Mouse (Mus musculus): Measurements from ENCODE around the gene Rab3d.

The Rab3d gene

GRCm38 (mm10) chr9:21938234-21938855 is 20.4 kb upstream of the Rab3d start:
- no peak for DNase-seq (ENCODE audit: low read depth)

GRCm38 (mm10) chr9:21937711-21938175 is 19.8 kb upstream of the Rab3d start:
- DNase-seq (ENCODE audit: low read depth) = no peak

- DNase-seq (ENCODE audit: low read depth) = peak; percentile 93
Measured at GRCm38 (mm10) chr9:21936692-21937570, 18.9 kb upstream of the Rab3d start, which contains the start of gene Plppr2. TSS of gene Plppr2 (plus strand) at chr9:21937033.

- no peak for DNase-seq (ENCODE audit: low read depth)
Measured at GRCm38 (mm10) chr9:21935466-21936131, 17.6 kb upstream of the Rab3d start.

- no peak for DNase-seq (ENCODE audit: low read depth)
Measured at GRCm38 (mm10) chr9:21934021-21934420, 16.0 kb upstream of the Rab3d start.

GRCm38 (mm10) chr9:21932445-21933137 is 14.6 kb upstream of the Rab3d start:
- DNase-seq (ENCODE audit: low read depth) = no peak

- DNase-seq (ENCODE audit: low read depth) = no peak
Measured at GRCm38 (mm10) chr9:21932006-21932405, 14.0 kb upstream of the Rab3d start.

GRCm38 (mm10) chr9:21929208-21929607 is 11.2 kb upstream of the Rab3d start:
- DNase-seq (ENCODE audit: low read depth) = no peak

GRCm38 (mm10) chr9:21927208-21927753 is 9.3 kb upstream of the Rab3d start, which contains the start of the genes Ccdc159 and Tmem205:
TSS of gene Ccdc159 (plus strand) at chr9:21927471.
TSS of gene Tmem205 (minus strand) at chr9:21927556.
- DNase-seq (ENCODE audit: low read depth) = peak; percentile 74

GRCm38 (mm10) chr9:21926784-21927183 is 8.8 kb upstream of the Rab3d start:
- no peak for DNase-seq (ENCODE audit: low read depth)

- DNase-seq (ENCODE audit: low read depth) = no peak
Measured at GRCm38 (mm10) chr9:21926155-21926554, 8.2 kb upstream of the Rab3d start.

- no peak for DNase-seq (ENCODE audit: low read depth)
Measured at GRCm38 (mm10) chr9:21925506-21925905, 7.5 kb upstream of the Rab3d start.

GRCm38 (mm10) chr9:21925034-21925433 is 7.0 kb upstream of the Rab3d start:
- DNase-seq (ENCODE audit: low read depth) = no peak

- no peak for DNase-seq (ENCODE audit: low read depth)
Measured at GRCm38 (mm10) chr9:21924099-21924493, 6.1 kb upstream of the Rab3d start.

- no peak for DNase-seq (ENCODE audit: low read depth)
Measured at GRCm38 (mm10) chr9:21923490-21924098, 5.6 kb upstream of the Rab3d start.

- DNase-seq (ENCODE audit: low read depth) = no peak
Measured at GRCm38 (mm10) chr9:21923036-21923435, 5.0 kb upstream of the Rab3d start.

GRCm38 (mm10) chr9:21918692-21919384 is 846 bp upstream of the Rab3d start:
- no peak for DNase-seq (ENCODE audit: low read depth)

GRCm38 (mm10) chr9:21917493-21918034 is 428 bp downstream of the Rab3d start:
- DNase-seq (ENCODE audit: low read depth) = no peak

- no peak for DNase-seq (ENCODE audit: low read depth)
Measured at GRCm38 (mm10) chr9:21916851-21917492, 1.0 kb downstream of the Rab3d start.
